Mouse (Mus musculus): ENCODE data around the gene Cebpa. TPM values are rescaled to one million over a fixed set of nuclear protein-coding genes. Genes with fewer than 3 reads are reported as not detected.

Gene Cebpa
- total and polyA plus RNA-seq, 2 experiments from 2014 or later = 0.67 to 11.3 TPM

DNA sequence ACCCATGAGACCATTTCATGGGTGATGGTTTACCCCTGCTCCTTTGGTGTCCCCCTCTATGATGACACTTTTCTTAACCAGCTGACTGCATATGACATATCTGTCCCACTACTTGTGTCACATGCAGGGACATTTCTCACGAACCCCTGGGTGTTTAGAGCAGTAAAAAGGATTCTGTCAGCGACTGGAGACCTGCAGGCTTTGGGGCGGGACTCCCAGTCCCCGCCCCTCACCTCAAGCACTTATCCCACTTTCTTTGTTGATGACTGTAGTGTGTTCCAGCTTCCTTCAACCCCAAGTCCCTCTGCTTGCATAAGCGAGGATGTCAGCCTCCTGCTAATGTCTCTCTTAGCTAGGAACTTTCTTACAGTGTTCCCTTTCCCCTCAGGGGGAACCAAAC is 2.0 kb upstream of the Cebpa start:
- peaks cover 12% of the 10 kb centered on the region; the same call in 1 of the 2 replicates for H3K4me1 ChIP-seq (ENCODE audit: insufficient read depth, low read length)
- 44% methylated on average over 5 of the region's 5 CpGs for WGBS
- DNase-seq (ENCODE audit: low spot score) = no peak
- no peak for TF ChIP-seq CTCF (IDR thresholded peaks at IDR 0.05)
- H3K9ac ChIP-seq (replicated peaks; ENCODE audit: low read length, poor library complexity, severe bottlenecking) = no peak overlapping the region
- H3K27ac ChIP-seq (ENCODE audit: low read depth, low read length) = no peak overlapping the region
- no peak for ATAC-seq (ENCODE audit: low FRiP score)
- no peak overlapping the region for H3K4me3 ChIP-seq (ENCODE audit: low read depth, low read length)
- no peak overlapping the region for H3K4me2 ChIP-seq (ENCODE audit: low read depth, low read length, poor library complexity, severe bottlenecking)
- no peaks in the 10 kb centered on the region for H3K36me3 ChIP-seq (ENCODE audit: insufficient read depth, low read length)
- no peaks in the 10 kb centered on the region for H3K9me3 ChIP-seq (ENCODE audit: low read length)
- peaks cover 46% of the 10 kb centered on the region for H3K27me3 ChIP-seq (ENCODE audit: insufficient read depth, low read length)

DNA sequence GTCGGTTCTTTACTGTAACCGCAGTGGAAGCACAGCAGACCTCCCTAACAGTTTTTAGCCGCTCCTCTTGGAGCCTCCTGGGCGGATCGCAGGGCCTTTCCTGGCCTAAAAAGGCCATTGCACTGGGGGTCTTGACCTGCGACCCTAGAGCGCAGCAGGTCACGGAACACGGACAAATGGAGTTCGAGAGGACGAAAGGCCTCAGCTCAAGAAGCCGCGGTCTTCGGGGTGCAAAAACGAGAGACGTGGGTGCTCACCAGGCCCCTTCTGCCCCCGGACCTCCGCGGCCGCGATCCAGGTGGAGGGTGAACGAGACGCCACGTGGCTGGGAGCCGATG is 1.4 kb upstream of the Cebpa start:
- Histone ChIP-seq H3K4me2 (ENCODE audit: low read depth, low read length, poor library complexity, severe bottlenecking) (peak overlapping the region; percentile 73), H3K4me3 (ENCODE audit: low read depth, low read length) (peak overlapping the region; percentile 53), H3K27me3 (ENCODE audit: insufficient read depth, low read length) (peaks cover 52% of the 10 kb centered on the region), H3K4me1 (ENCODE audit: insufficient read depth, low read length) (peaks cover 12% of the 10 kb centered on the region; the same call in 1 of the 2 replicates), H3K36me3 (ENCODE audit: insufficient read depth, low read length) (no peaks in the 10 kb centered on the region), H3K27ac (ENCODE audit: low read depth, low read length) (no peak overlapping the region), H3K9ac (replicated peaks; ENCODE audit: low read length, poor library complexity, severe bottlenecking) (no peak overlapping the region), H3K9me3 (ENCODE audit: low read length) (no peaks in the 10 kb centered on the region)
- ATAC-seq (ENCODE audit: low FRiP score) (no peak), DNase-seq (ENCODE audit: low spot score) (no peak)
- TF ChIP-seq CTCF (IDR thresholded peaks at IDR 0.05) = no peak
- WGBS = under 1% methylated on average over 25 of the region's 25 CpGs

DNA sequence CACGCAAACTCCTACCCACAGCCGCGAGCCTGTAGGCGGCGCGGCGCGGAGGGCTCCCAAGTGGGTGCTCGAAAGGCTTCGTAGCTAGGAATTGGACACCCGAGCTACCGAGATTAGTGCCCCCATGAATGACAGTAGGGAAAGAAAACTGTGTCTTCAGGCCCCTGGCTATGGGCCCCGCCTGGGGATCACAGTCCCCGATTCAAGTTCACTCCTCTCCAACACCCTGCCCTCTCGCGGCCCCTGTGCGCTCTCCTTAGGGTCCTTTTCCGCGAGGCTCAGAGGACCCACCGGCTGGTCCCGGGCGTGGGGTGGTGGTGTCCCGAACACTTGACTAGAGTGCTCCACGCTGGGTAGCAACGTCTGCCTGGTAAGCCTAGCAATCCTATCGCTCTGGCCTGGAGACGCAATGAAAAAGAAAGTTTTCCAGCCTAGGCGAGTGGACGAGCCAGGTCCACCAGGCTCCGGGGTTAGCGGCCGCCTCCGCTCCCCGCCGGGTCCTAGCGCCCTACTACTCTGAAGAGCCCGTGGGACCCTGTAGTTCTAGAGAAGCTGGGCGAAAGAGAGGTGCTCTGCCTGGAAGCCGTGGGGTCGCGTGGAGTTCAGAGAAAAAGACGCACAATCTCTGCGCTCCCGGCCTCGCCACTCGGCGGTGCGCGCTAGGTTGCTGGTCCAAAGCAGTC is 853 bp upstream of the Cebpa start:
- Histone ChIP-seq H3K4me3 (ENCODE audit: low read depth, low read length) (peak overlapping the region; percentile 53), H3K4me1 (ENCODE audit: insufficient read depth, low read length) (peaks cover 12% of the 10 kb centered on the region; the same call in 1 of the 2 replicates), H3K36me3 (ENCODE audit: insufficient read depth, low read length) (no peaks in the 10 kb centered on the region), H3K9me3 (ENCODE audit: low read length) (no peaks in the 10 kb centered on the region), H3K27me3 (ENCODE audit: insufficient read depth, low read length) (peaks cover 53% of the 10 kb centered on the region), H3K27ac (ENCODE audit: low read depth, low read length) (no peak overlapping the region), H3K4me2 (ENCODE audit: low read depth, low read length, poor library complexity, severe bottlenecking) (peak overlapping the region; percentile 73), H3K9ac (replicated peaks; ENCODE audit: low read length, poor library complexity, severe bottlenecking) (peak overlapping the region; percentile 48)
- peak; percentile 76 for DNase-seq (ENCODE audit: low spot score)
- peak; percentile 36 for TF ChIP-seq CTCF (IDR thresholded peaks at IDR 0.05)
- ATAC-seq (ENCODE audit: low FRiP score) = peak; percentile 63
- WGBS = under 1% methylated on average over 49 of the region's 49 CpGs

DNA sequence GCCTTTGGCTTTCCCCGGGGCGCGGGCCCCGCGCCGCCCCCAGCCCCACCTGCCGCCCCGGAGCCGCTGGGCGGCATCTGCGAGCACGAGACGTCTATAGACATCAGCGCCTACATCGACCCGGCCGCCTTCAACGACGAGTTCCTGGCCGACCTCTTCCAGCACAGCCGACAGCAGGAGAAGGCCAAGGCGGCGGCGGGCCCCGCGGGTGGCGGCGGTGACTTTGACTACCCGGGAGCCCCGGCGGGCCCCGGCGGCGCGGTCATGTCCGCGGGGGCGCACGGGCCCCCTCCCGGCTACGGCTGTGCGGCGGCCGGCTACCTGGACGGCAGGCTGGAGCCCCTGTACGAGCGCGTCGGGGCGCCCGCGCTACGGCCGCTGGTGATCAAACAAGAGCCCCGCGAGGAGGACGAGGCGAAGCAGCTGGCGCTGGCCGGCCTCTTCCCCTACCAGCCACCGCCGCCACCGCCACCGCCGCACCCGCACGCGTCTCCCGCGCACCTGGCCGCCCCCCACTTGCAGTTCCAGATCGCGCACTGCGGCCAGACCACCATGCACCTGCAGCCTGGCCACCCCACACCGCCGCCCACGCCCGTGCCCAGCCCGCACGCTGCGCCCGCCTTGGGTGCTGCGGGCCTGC is 533 bp downstream of the Cebpa start:
- peaks cover 12% of the 10 kb centered on the region; the same call in 1 of the 2 replicates for H3K4me1 ChIP-seq (ENCODE audit: insufficient read depth, low read length)

DNA sequence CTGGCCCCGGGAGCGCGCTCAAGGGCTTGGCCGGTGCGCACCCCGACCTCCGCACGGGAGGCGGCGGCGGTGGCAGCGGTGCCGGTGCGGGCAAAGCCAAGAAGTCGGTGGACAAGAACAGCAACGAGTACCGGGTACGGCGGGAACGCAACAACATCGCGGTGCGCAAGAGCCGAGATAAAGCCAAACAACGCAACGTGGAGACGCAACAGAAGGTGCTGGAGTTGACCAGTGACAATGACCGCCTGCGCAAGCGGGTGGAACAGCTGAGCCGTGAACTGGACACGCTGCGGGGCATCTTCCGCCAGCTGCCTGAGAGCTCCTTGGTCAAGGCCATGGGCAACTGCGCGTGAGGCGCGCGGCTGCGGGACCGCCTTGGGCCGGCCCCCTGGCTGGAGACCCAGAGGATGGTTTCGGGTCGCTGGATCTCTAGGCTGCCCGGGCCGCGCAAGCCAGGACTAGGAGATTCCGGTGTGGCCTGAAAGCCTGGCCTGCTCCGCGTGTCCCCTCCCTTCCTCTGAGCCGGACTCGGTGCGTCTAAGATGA is 1.1 kb downstream of the Cebpa start:
- Histone ChIP-seq H3K27me3 (ENCODE audit: insufficient read depth, low read length) (peaks cover 53% of the 10 kb centered on the region), H3K9ac (replicated peaks; ENCODE audit: low read length, poor library complexity, severe bottlenecking) (peak overlapping the region; percentile 55), H3K4me2 (ENCODE audit: low read depth, low read length, poor library complexity, severe bottlenecking) (peak overlapping the region; percentile 73), H3K4me1 (ENCODE audit: insufficient read depth, low read length) (peaks cover 12% of the 10 kb centered on the region; the same call in 1 of the 2 replicates), H3K4me3 (ENCODE audit: low read depth, low read length) (peak overlapping the region; percentile 53), H3K27ac (ENCODE audit: low read depth, low read length) (no peak overlapping the region), H3K9me3 (ENCODE audit: low read length) (no peaks in the 10 kb centered on the region), H3K36me3 (ENCODE audit: insufficient read depth, low read length) (no peaks in the 10 kb centered on the region)
- ATAC-seq (ENCODE audit: low FRiP score) (no peak), DNase-seq (ENCODE audit: low spot score) (no peak)
- TF ChIP-seq CTCF (IDR thresholded peaks at IDR 0.05) = no peak
- under 1% methylated on average over 53 of the region's 53 CpGs for WGBS

More for the DNA sequence above, 533 bp downstream of the Cebpa start:
- Histone ChIP-seq H3K9ac (replicated peaks; ENCODE audit: low read length, poor library complexity, severe bottlenecking) (peak overlapping the region; percentile 55), H3K27me3 (ENCODE audit: insufficient read depth, low read length) (peaks cover 53% of the 10 kb centered on the region), H3K4me3 (ENCODE audit: low read depth, low read length) (peak overlapping the region; percentile 53), H3K27ac (ENCODE audit: low read depth, low read length) (no peak overlapping the region), H3K9me3 (ENCODE audit: low read length) (no peaks in the 10 kb centered on the region), H3K4me2 (ENCODE audit: low read depth, low read length, poor library complexity, severe bottlenecking) (peak overlapping the region; percentile 73), H3K36me3 (ENCODE audit: insufficient read depth, low read length) (no peaks in the 10 kb centered on the region)
- no peak for DNase-seq (ENCODE audit: low spot score)
- ATAC-seq (ENCODE audit: low FRiP score) = peak; percentile 26
- no peak for TF ChIP-seq CTCF (IDR thresholded peaks at IDR 0.05)
- under 1% methylated on average over 42 of the region's 83 CpGs for WGBS

DNA sequence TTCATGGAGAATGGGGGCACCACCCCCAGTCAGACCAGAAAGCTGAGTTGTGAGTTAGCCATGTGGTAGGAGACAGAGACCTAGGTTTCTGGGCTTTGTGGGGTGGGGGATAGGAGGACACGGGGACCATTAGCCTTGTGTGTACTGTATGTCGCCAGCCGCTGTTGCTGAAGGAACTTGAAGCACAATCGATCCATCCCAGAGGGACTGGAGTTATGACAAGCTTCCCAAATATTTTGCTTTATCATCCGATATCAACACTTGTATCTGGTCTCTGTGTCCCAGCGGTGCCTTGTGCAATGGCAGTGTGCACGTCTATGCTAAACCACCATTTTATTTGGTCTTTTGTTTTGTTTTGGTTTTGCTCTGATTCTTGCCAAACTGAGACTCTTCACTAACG is 2.1 kb downstream of the Cebpa start:
- ATAC-seq (ENCODE audit: low FRiP score) = no peak
- H3K9me3 ChIP-seq (ENCODE audit: low read length) = no peaks in the 10 kb centered on the region
- H3K27ac ChIP-seq (ENCODE audit: low read depth, low read length) = no peak overlapping the region
- peaks cover 12% of the 10 kb centered on the region; the same call in 1 of the 2 replicates for H3K4me1 ChIP-seq (ENCODE audit: insufficient read depth, low read length)
- 45% methylated on average over 8 of the region's 8 CpGs for WGBS
- H3K4me3 ChIP-seq (ENCODE audit: low read depth, low read length) = peak overlapping the region; percentile 53
- DNase-seq (ENCODE audit: low spot score) = no peak
- TF ChIP-seq CTCF (IDR thresholded peaks at IDR 0.05) = no peak
- peak overlapping the region; percentile 73; the same call in 1 of the 2 replicates for H3K4me2 ChIP-seq (ENCODE audit: low read depth, low read length, poor library complexity, severe bottlenecking)
- no peak overlapping the region for H3K9ac ChIP-seq (replicated peaks; ENCODE audit: low read length, poor library complexity, severe bottlenecking)
- H3K36me3 ChIP-seq (ENCODE audit: insufficient read depth, low read length) = no peaks in the 10 kb centered on the region
- H3K27me3 ChIP-seq (ENCODE audit: insufficient read depth, low read length) = peaks cover 52% of the 10 kb centered on the region

All from midbrain, postnatal 0 days (tissue).